ENCODE assay signal across 17 mouse cellular contexts in the genomic region with DNA sequence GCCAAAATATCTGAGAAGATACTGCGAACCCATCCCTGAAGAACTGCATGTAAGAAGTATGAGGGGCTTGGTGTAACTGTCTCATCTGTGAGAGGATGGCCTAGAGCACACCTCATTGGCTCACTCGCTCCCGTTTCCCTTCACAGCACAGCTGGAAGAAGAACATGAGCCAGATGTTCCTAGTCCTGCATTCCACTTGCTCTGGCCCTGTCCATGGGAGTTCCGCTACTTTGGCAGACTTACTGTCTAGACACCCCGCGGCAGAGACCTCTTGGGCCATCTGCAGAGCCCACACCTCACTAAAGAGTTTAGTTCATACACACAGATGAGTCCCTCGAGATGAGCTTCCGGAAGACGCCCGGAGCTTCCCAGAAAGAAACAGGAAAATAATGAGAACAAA. TPM values are rescaled to one million over a fixed set of nuclear protein-coding genes. Genes with fewer than 3 reads are reported as not detected.
A peak's percentile ranks its signal among the peaks of the same experiment; 100 is the strongest.
DNase-seq lines count a peak whose midpoint lies in the region; ATAC-seq and TF ChIP-seq lines count a peak whose summit lies in the region.
"Had no signal": no experiment of that assay in that cellular context is flagged by ENCODE, and none has a peak within 500 bp of the region (broad histone marks: within the 10 kb centered on the region; RNA-seq: fewer than 3 reads in every experiment).

No protein-coding gene starts in this region.

- 0 out of 2 replicates have a peak, but pooled peaks have one; percentile 21 for ATAC-seq in kidney, embryonic 16.5 days (ENCODE audit: low FRiP score, low TSS enrichment)
- peak; percentile 66; the same call in 1 of the 2 replicates for ATAC-seq in stomach, embryonic 14.5 days (ENCODE audit: insufficient number of reproducible peaks, insufficient read depth, low FRiP score, low read depth)
- ATAC-seq in stomach, postnatal 0 days (ENCODE audit: low FRiP score, low TSS enrichment): no peak
- ATAC-seq: forebrain, embryonic 14.5 days had no signal

- no peak for DNase-seq in kidney, postnatal 14 days
- no peak for DNase-seq in stomach, postnatal 0 days (ENCODE audit: low spot score)
- peak; percentile 57 for DNase-seq in gastrocnemius, postnatal 25 days
- no peak for DNase-seq in thymus, adult 2 months
- no peak for DNase-seq in adrenal gland, postnatal 14 days
- DNase-seq: adrenal gland, adult 8-10 months; kidney, adult 9 months; liver; lung, adult 2 months had no signal

- no peaks in the 10 kb centered on the region for H3K36me3 ChIP-seq in kidney, embryonic 16.5 days (ENCODE audit: insufficient read depth, low read length)
- H3K36me3 ChIP-seq in stomach, embryonic 14.5 days (ENCODE audit: control insufficient read depth, insufficient read depth, low read length): no peaks in the 10 kb centered on the region
- no peaks in the 10 kb centered on the region for H3K36me3 ChIP-seq in stomach, postnatal 0 days (ENCODE audit: control insufficient read depth, insufficient read depth, low read length)
- no peaks in the 10 kb centered on the region for H3K36me3 ChIP-seq in thymus, adult 2 months (ENCODE audit: control insufficient read depth, insufficient read depth, low read length)
- H3K36me3 ChIP-seq: G1E; stomach, embryonic 15.5 days had no signal

- H3K9me3 ChIP-seq in kidney, embryonic 16.5 days (ENCODE audit: low read length): no peaks in the 10 kb centered on the region
- no peaks in the 10 kb centered on the region for H3K9me3 ChIP-seq in stomach, embryonic 14.5 days (ENCODE audit: control insufficient read depth, low read depth, low read length)
- H3K9me3 ChIP-seq in stomach, postnatal 0 days (ENCODE audit: control insufficient read depth, low read length): no peaks in the 10 kb centered on the region
- H3K9me3 ChIP-seq: megakaryocyte, embryonic 14.5 days; stomach, embryonic 15.5 days had no signal

- peaks cover 27% of the 10 kb centered on the region for H3K4me1 ChIP-seq in kidney, embryonic 16.5 days (ENCODE audit: insufficient read depth, low read length)
- peaks cover 6% of the 10 kb centered on the region for H3K4me1 ChIP-seq in stomach, embryonic 14.5 days (ENCODE audit: control insufficient read depth, insufficient read depth, low read length)
- peaks cover 3% of the 10 kb centered on the region for H3K4me1 ChIP-seq in stomach, postnatal 0 days (replicated peaks; ENCODE audit: control insufficient read depth, insufficient read depth)
- H3K4me1 ChIP-seq in thymus, adult 2 months (replicated peaks; ENCODE audit: control insufficient read depth, insufficient read depth, low read length): peaks cover 2% of the 10 kb centered on the region; the same call in 1 of the 2 replicates

- H3K9ac ChIP-seq in kidney, embryonic 16.5 days (replicated peaks; ENCODE audit: low read length): no peak overlapping the region
- H3K9ac ChIP-seq in stomach, embryonic 14.5 days (replicated peaks; ENCODE audit: low read depth, low read length): no peak overlapping the region
- H3K9ac ChIP-seq in stomach, postnatal 0 days (ENCODE audit: low read length): no peak overlapping the region
- H3K9ac ChIP-seq: stomach, embryonic 15.5 days had no signal

- TF ChIP-seq POLR2A in thymus, adult 2 months (IDR thresholded peaks at IDR 0.05; ENCODE audit: control insufficient read depth, extremely low read depth, insufficient read depth, low read length, poor library complexity): no peak

- WGBS in kidney, embryonic 16.5 days: 76% methylated on average over 10 of the region's 10 CpGs
- 70% methylated on average over 10 of the region's 10 CpGs for WGBS in stomach, embryonic 14.5 days
- 71% methylated on average over 10 of the region's 10 CpGs for WGBS in stomach, postnatal 0 days
- WGBS in thymus, adult 2 months: 96% methylated on average over 10 of the region's 10 CpGs

- TF ChIP-seq CTCF in stomach, postnatal 0 days (IDR thresholded peaks at IDR 0.05; ENCODE audit: low read depth): no peak
- no peak for TF ChIP-seq CTCF in thymus, adult 2 months (IDR thresholded peaks at IDR 0.05; ENCODE audit: borderline replicate concordance, control insufficient read depth, extremely low read depth, insufficient read depth, low read length, poor library complexity)

- H3K27ac ChIP-seq in kidney, embryonic 16.5 days (ENCODE audit: low read length): no peak overlapping the region
- no peak overlapping the region for H3K27ac ChIP-seq in stomach, embryonic 14.5 days (ENCODE audit: low read length)
- no peak overlapping the region for H3K27ac ChIP-seq in stomach, postnatal 0 days (replicated peaks)
- H3K27ac ChIP-seq in thymus, adult 2 months (ENCODE audit: control insufficient read depth, insufficient read depth, low read length): no peak overlapping the region
- H3K27ac ChIP-seq: stomach, embryonic 15.5 days had no signal

- no peak for TF ChIP-seq EP300 in stomach, postnatal 0 days (optimal IDR thresholded peaks at IDR 0.05)

- no peak overlapping the region for H3K4me2 ChIP-seq in kidney, embryonic 16.5 days (replicated peaks; ENCODE audit: low read depth, low read length)
- no peak overlapping the region for H3K4me2 ChIP-seq in stomach, embryonic 14.5 days (replicated peaks; ENCODE audit: low read depth, low read length)
- no peak overlapping the region for H3K4me2 ChIP-seq in stomach, postnatal 0 days (replicated peaks; ENCODE audit: low read depth)
- H3K4me2 ChIP-seq: stomach, embryonic 15.5 days had no signal

- no peak overlapping the region for H3K4me3 ChIP-seq in kidney, embryonic 16.5 days (ENCODE audit: low read length)
- H3K4me3 ChIP-seq in stomach, embryonic 14.5 days (ENCODE audit: low read depth, low read length): no peak overlapping the region
- H3K4me3 ChIP-seq in stomach, postnatal 0 days (ENCODE audit: low read depth, low read length): no peak overlapping the region
- no peak overlapping the region for H3K4me3 ChIP-seq in thymus, adult 2 months (ENCODE audit: control insufficient read depth, insufficient read depth, low read length)
- H3K4me3 ChIP-seq: megakaryocyte, embryonic 14.5 days; stomach, embryonic 15.5 days had no signal

- H3K27me3 ChIP-seq in kidney, embryonic 16.5 days (ENCODE audit: insufficient read depth, low read length): no peaks in the 10 kb centered on the region
- H3K27me3 ChIP-seq in stomach, embryonic 14.5 days (ENCODE audit: control insufficient read depth, insufficient read depth, low read length): no peaks in the 10 kb centered on the region
- H3K27me3 ChIP-seq in stomach, postnatal 0 days (ENCODE audit: control insufficient read depth, insufficient read depth, low read length): no peaks in the 10 kb centered on the region
- H3K27me3 ChIP-seq in thymus, adult 2 months (ENCODE audit: control insufficient read depth, insufficient read depth, low read length): no peaks in the 10 kb centered on the region
- H3K27me3 ChIP-seq: megakaryocyte, embryonic 14.5 days; stomach, embryonic 15.5 days had no signal

RNA-seq across cellular contexts. Expression of a gene that starts 43.2 kb away (rescaled TPM):
- 1.9 and 2.4 TPM in 2 replicates for polyA plus RNA-seq in kidney, embryonic 16.5 days (2015; fragmentation: Nextera tagmentation; extraction: Ambion mirVana)
- 0.28 and 0.69 TPM in 2 replicates for polyA plus RNA-seq in stomach, embryonic 14.5 days (2014; fragmentation: Nextera tagmentation; extraction: Ambion mirVana)
- polyA plus RNA-seq in stomach, postnatal 0 days (2015; fragmentation: Nextera tagmentation; extraction: Ambion mirVana): 3.3 and 7.0 TPM in 2 replicates
- under 1 TPM; 0.84 to 0.96 TPM for total RNA-seq in gastrocnemius, postnatal 25 days (2021)
- polyA plus RNA-seq in thymus, adult 2 months (2012; rRNA removed): 0.40 and 3.3 TPM in 2 replicates
- total RNA-seq in adrenal gland, postnatal 14 days (2021): 25.6 and 429 TPM in 2 replicates
- total RNA-seq: G1E; monocyte, adult 5-6 weeks had no signal
- polyA plus RNA-seq: forebrain, embryonic 14.5 days; G1E; neural tube, embryonic 14.5 days had no signal

RNA-seq across cellular contexts. Expression of a gene that starts 43.8 kb away (rescaled TPM):
- 7.0 and 9.7 TPM in 2 replicates for polyA plus RNA-seq in kidney, embryonic 16.5 days (2015; fragmentation: Nextera tagmentation; extraction: Ambion mirVana)
- polyA plus RNA-seq in stomach, embryonic 14.5 days (2014; fragmentation: Nextera tagmentation; extraction: Ambion mirVana): 8.6 and 9.1 TPM in 2 replicates
- 3.7 and 5.1 TPM in 2 replicates for polyA plus RNA-seq in stomach, postnatal 0 days (2015; fragmentation: Nextera tagmentation; extraction: Ambion mirVana)
- 10 to 100 TPM; 46.3 to 48.9 TPM for total RNA-seq in gastrocnemius, postnatal 25 days (2021)
- polyA plus RNA-seq in thymus, adult 2 months (2012; rRNA removed): 11.0 and 12.2 TPM in 2 replicates
- 9.3 and 15.9 TPM in 2 replicates for total RNA-seq in adrenal gland, postnatal 14 days (2021)
- polyA plus RNA-seq: G1E had no signal
